Mouse (Mus musculus): ENCODE measurements around the gene Tmem177. TPM values are rescaled to one million over a fixed set of nuclear protein-coding genes. Genes with fewer than 3 reads are reported as not detected.

The Tmem177 gene
- total and polyA plus RNA-seq, 3 experiments = 7.0 to 8.4 (median 7.2) TPM

DNA sequence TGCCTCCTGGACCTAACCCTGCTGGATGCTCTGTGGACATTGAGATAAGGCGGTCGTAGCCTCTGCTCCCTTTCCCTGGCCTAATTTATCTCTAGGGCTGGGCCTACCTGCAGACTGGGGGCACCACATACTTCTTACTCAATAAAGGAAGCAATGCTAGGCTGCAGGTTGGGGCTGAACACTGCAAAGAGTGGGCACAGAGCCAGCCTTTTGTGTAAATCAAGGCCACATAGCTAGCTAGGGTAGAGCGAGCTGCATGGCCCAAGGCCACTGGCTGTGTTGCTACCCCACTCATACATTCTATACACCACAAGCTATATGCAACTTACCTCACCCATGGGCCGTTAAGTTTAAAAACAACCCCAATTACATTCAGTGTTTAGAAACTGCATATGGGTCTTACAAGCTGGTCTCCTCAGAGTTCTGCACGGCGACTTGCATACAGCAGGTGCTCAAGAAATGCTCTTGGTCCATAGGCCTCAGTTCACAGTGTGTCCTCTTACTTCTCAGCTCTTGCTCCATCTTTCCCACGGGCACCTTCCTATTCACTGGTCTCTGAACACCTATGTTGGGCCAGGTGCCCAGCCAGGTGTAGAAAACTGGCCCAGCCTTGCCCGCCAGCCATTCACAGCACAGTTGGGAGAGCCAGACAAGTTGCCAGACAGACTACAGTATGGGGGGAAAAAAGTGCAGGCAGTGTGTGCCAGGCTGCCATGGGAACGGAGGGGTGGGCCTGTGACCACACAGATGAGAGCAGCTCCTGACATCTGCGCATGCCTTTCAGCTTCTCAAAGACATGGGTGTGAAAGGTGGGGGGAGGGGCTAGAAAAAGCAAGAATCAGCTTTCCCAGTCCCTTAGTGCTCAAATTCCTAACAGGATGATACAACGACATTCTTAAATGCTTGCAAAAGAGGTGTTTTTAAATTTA is 13.5 kb downstream of the Tmem177 start:
- H3K27me3 ChIP-seq (replicated peaks) = no peaks in the 10 kb centered on the region
- no peaks in the 10 kb centered on the region for H3K36me3 ChIP-seq (replicated peaks in 1 of 2; ENCODE audit: control insufficient read depth in 1 of 2, insufficient read depth in 1 of 2, low read length in 1 of 2)
- no peak for DNase-seq (ENCODE audit: extremely low read depth)
- H3K4me1 ChIP-seq (ENCODE audit: control insufficient read depth in 1 of 2, insufficient read depth in 2 of 2) = peaks cover 21 to 36% of the 10 kb centered on the region in 2 experiments
- no peak for TF ChIP-seq ETS1 (conservative IDR thresholded peaks at IDR 0.05; ENCODE audit: low read depth, low read length)
- TF ChIP-seq JUND (conservative IDR thresholded peaks at IDR 0.05; ENCODE audit: low read depth, low read length) = no peak
- dilution Hi-C loops (cut with MboI; ENCODE audit: extremely low pct_ligation_motif_present, extremely low pct_unique_long_range_greater_than_20kb, low sequenced_read_pairs) (no loop called here), in situ Hi-C loops (cut with MboI; ENCODE audit: low pct_ligation_motif_present, low pct_unique_long_range_greater_than_20kb, low sequenced_read_pairs) (loop anchor here (10.0 to 25.0 kb wide), 3 partner anchors 65 to 345 kb away; partner anchors contain the start of gene Ptpn4)
- H3K27ac ChIP-seq (ENCODE audit: insufficient read depth, low read depth) = no peak overlapping the region
- no peak overlapping the region for H3K4me3 ChIP-seq (replicated peaks in 1 of 3; ENCODE audit: low read depth in 2 of 3, low read length in 2 of 3, poor library complexity in 1 of 3)
- H3K79me2 ChIP-seq (replicated peaks; ENCODE audit: control insufficient read depth, extremely low read depth, insufficient read depth, poor library complexity, severe bottlenecking) = no peaks in the 10 kb centered on the region
- no peak overlapping the region for H3K4me2 ChIP-seq (ENCODE audit: insufficient read depth, low read depth, poor library complexity, severe bottlenecking)
- no peaks in the 10 kb centered on the region for H3K9me3 ChIP-seq (replicated peaks; ENCODE audit: low read length)
- no peak overlapping the region for H3K9ac ChIP-seq (ENCODE audit: insufficient read depth, low read depth)

- H3K27ac ChIP-seq (ENCODE audit: insufficient read depth, low read depth) = no peak overlapping the region
- H3K36me3 ChIP-seq (replicated peaks in 1 of 2; ENCODE audit: control insufficient read depth in 1 of 2, insufficient read depth in 1 of 2, low read length in 1 of 2) = no peaks in the 10 kb centered on the region
- no peaks in the 10 kb centered on the region for H3K27me3 ChIP-seq (replicated peaks)
- no peak overlapping the region for H3K4me3 ChIP-seq (replicated peaks in 1 of 3; ENCODE audit: low read depth in 2 of 3, low read length in 2 of 3, poor library complexity in 1 of 3)
- DNase-seq (ENCODE audit: extremely low read depth) = peak; percentile 57
- in situ Hi-C loops (cut with MboI; ENCODE audit: low pct_ligation_motif_present, low pct_unique_long_range_greater_than_20kb, low sequenced_read_pairs) (loop anchor here (10.0 kb wide), 2 partner anchors 60 to 340 kb away; partner anchors contain the start of gene Ptpn4), dilution Hi-C loops (cut with MboI; ENCODE audit: extremely low pct_ligation_motif_present, extremely low pct_unique_long_range_greater_than_20kb, low sequenced_read_pairs) (no loop called here)
- H3K79me2 ChIP-seq (replicated peaks; ENCODE audit: control insufficient read depth, extremely low read depth, insufficient read depth, poor library complexity, severe bottlenecking) = no peaks in the 10 kb centered on the region
- peaks cover 0 to 21% of the 10 kb centered on the region in 2 experiments; a peak in 2 of 4 replicates for H3K4me1 ChIP-seq (ENCODE audit: control insufficient read depth in 1 of 2, insufficient read depth in 2 of 2)
- no peaks in the 10 kb centered on the region for H3K9me3 ChIP-seq (replicated peaks; ENCODE audit: low read length)
- H3K4me2 ChIP-seq (ENCODE audit: insufficient read depth, low read depth, poor library complexity, severe bottlenecking) = no peak overlapping the region
- no peak overlapping the region for H3K9ac ChIP-seq (ENCODE audit: insufficient read depth, low read depth)
- no peak for TF ChIP-seq MXI1 (IDR thresholded peaks at IDR 0.05; ENCODE audit: low read depth, low read length)
- TF ChIP-seq SMC3 (IDR thresholded peaks at IDR 0.05; ENCODE audit: low read depth, low read length) = peak; percentile 96
- no peak for TF ChIP-seq GABPA (IDR thresholded peaks at IDR 0.05; ENCODE audit: insufficient replicate concordance, low read depth, low read length)
- no peak for TF ChIP-seq NRF1 (IDR thresholded peaks at IDR 0.05; ENCODE audit: low read depth, low read length)
- no peak for TF ChIP-seq POLR2AphosphoS2 (IDR thresholded peaks at IDR 0.05; ENCODE audit: low read depth, low read length)
- no peak for TF ChIP-seq POLR2A (IDR thresholded peaks at IDR 0.05; ENCODE audit: low read depth, low read length)
- TF ChIP-seq PAX5 (IDR thresholded peaks at IDR 0.05; ENCODE audit: low read length) = no peak
- peak; percentile 72 for TF ChIP-seq ZC3H11A (IDR thresholded peaks at IDR 0.05; ENCODE audit: low read depth, low read length)
- TF ChIP-seq CTCF (conservative IDR thresholded peaks at IDR 0.05 in 1 of 2, IDR thresholded peaks at IDR 0.05 in 1 of 2; ENCODE audit: low read depth in 2 of 2, low read length in 2 of 2) = peak; percentile 85 to 93
- no peak for TF ChIP-seq MAFK (IDR thresholded peaks at IDR 0.05; ENCODE audit: insufficient replicate concordance, low read length)
- TF ChIP-seq MAX (IDR thresholded peaks at IDR 0.05; ENCODE audit: low read length) = no peak
- no peak for TF ChIP-seq JUN (IDR thresholded peaks at IDR 0.05; ENCODE audit: insufficient read depth, low read depth, low read length)
- no peak for TF ChIP-seq JUND (conservative IDR thresholded peaks at IDR 0.05; ENCODE audit: low read depth, low read length)
- TF ChIP-seq E2F4 (IDR thresholded peaks at IDR 0.05; ENCODE audit: insufficient replicate concordance, low read depth, low read length) = no peak
- no peak for TF ChIP-seq MYC (IDR thresholded peaks at IDR 0.05; ENCODE audit: low read depth, low read length)
- TF ChIP-seq CHD1 (IDR thresholded peaks at IDR 0.05; ENCODE audit: low read depth, low read length) = no peak
- TF ChIP-seq MEF2A (IDR thresholded peaks at IDR 0.05; ENCODE audit: borderline replicate concordance, low read depth, low read length) = no peak
- TF ChIP-seq RAD21 (IDR thresholded peaks at IDR 0.05; ENCODE audit: low read depth, low read length) = peak; percentile 90
- TF ChIP-seq UBTF (IDR thresholded peaks at IDR 0.05; ENCODE audit: low read depth, low read length) = no peak
- no peak for TF ChIP-seq ZKSCAN1 (IDR thresholded peaks at IDR 0.05; ENCODE audit: borderline replicate concordance, low read depth, low read length)
- TF ChIP-seq NELFE (IDR thresholded peaks at IDR 0.05; ENCODE audit: low read depth, low read length) = peak; percentile 44; the same call in 1 of the 2 replicates
- no peak for TF ChIP-seq ZNF384 (IDR thresholded peaks at IDR 0.05; ENCODE audit: low read depth, low read length)
- TF ChIP-seq EP300 (IDR thresholded peaks at IDR 0.05; ENCODE audit: low read length) = no peak
- peak; percentile 56; the same call in 1 of the 2 replicates for TF ChIP-seq IRF4 (IDR thresholded peaks at IDR 0.05; ENCODE audit: low read depth, low read length)
- no peak for TF ChIP-seq MAZ (IDR thresholded peaks at IDR 0.05; ENCODE audit: low read depth, low read length)
- TF ChIP-seq BHLHE40 (IDR thresholded peaks at IDR 0.05; ENCODE audit: low read depth, low read length) = no peak
- TF ChIP-seq USF2 (conservative IDR thresholded peaks at IDR 0.05; ENCODE audit: low read depth, low read length) = no peak
- no peak for TF ChIP-seq RCOR1 (conservative IDR thresholded peaks at IDR 0.05; ENCODE audit: low read depth, low read length)
- TF ChIP-seq HCFC1 (IDR thresholded peaks at IDR 0.05; ENCODE audit: low read depth, low read length) = no peak
- no peak for TF ChIP-seq TCF12 (IDR thresholded peaks at IDR 0.05; ENCODE audit: low read depth, low read length)
These were observed 18.1 kb downstream of the Tmem177 start for GRCm38 (mm10) chr1:119894936-119895335.

All from CH12.LX (cell line).